Mouse (Mus musculus): ENCODE measurements around the gene Dip2b. TPM values are rescaled to one million over a fixed set of nuclear protein-coding genes. Genes with fewer than 3 reads are reported as not detected.

Dip2b gene
- polyA plus RNA-seq, 1 experiment from 2014 or later = 22.3 TPM

DNA sequence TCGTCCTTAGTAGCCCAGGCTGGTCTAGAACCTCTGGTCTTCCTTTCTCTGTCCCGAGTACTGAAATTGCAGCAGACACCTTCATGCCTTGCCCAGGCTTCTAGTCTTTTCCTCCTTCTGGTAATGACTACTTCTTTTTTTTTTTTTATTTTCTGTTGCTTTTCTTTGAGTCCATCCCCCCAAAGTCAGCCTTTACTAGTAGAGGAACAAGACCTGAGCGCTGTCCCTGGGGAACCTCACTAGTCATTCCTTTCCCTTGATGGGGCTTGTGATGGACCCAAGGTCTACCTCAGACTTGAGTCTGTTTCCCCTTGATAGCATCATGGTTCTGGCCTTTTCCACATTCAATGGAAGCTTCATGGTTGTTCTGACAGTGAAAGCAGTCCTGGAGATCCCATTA is 179.6 kb downstream of the Dip2b start:
- DNase-seq (ENCODE audit: low spot score, missing footprints) = no peak
- Histone ChIP-seq H3K4me1 (ENCODE audit: control insufficient read depth, insufficient read depth, low read length) (no peaks in the 10 kb centered on the region), H3K9ac (ENCODE audit: low read length) (no peak overlapping the region), H3K36me3 (ENCODE audit: control insufficient read depth, insufficient read depth, low read length) (peaks cover 4% of the 10 kb centered on the region; the same call in 1 of the 2 replicates), H3K27ac (ENCODE audit: low read depth, low read length) (no peak overlapping the region), H3K9me3 (ENCODE audit: control insufficient read depth, low read length) (peaks cover 2% of the 10 kb centered on the region; the same call in 1 of the 2 replicates), H3K4me2 (no peak overlapping the region), H3K4me3 (ENCODE audit: low read depth, low read length) (no peak overlapping the region), H3K27me3 (ENCODE audit: control insufficient read depth, insufficient read depth, low read length) (no peaks in the 10 kb centered on the region)
- ATAC-seq (ENCODE audit: low FRiP score) = no peak
- 91% methylated on average over 3 of the region's 3 CpGs for WGBS

DNA sequence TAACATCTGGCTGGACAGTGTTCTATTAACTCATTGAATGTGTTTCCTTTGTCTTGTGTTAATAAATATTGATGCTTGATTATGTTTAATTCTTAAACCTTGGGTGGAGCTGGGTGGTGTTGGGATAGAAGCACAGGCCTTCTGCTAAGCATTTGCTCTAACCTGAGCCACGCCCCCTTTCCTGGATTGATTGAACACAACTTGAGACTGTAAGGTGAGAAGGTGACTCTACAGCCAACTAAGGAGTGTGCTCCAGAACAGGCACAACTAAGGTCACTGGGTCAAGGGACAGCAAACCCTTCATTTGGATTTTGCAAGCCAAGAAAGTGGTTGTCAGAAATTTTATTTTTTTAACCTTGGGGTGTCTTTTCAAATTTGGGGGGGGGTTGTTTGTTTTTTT is 180.9 kb downstream of the Dip2b start:
- no peak for DNase-seq (ENCODE audit: low spot score, missing footprints)
- WGBS = 88% methylated on average over 1 of the region's 1 CpGs

DNA sequence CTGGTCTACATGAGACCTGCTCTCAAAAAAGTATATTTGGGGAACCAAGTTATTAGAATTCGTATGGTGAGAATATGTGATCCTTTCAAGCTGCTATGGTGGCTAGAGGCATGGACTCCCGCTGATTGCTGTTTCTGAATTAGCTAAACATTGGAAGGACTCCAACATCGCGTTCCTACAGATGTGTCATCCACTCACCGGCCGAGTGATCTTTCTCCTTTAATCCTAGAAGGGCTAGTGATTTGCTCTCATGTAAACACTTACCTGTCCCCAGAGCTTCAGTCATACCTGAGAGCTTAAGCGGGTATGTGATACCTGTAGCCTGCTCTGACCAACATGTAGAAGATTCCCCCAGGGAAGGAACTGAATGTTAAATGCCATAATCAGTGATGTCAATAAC is 182.5 kb downstream of the Dip2b start:
- no peak overlapping the region for H3K4me2 ChIP-seq
- H3K36me3 ChIP-seq (ENCODE audit: control insufficient read depth, insufficient read depth, low read length) = no peaks in the 10 kb centered on the region
- H3K9me3 ChIP-seq (ENCODE audit: control insufficient read depth, low read length) = peaks cover 4% of the 10 kb centered on the region; the same call in 1 of the 2 replicates
- no peaks in the 10 kb centered on the region for H3K4me1 ChIP-seq (ENCODE audit: control insufficient read depth, insufficient read depth, low read length)
- H3K27ac ChIP-seq (ENCODE audit: low read depth, low read length) = no peak overlapping the region
- no peak for ATAC-seq (ENCODE audit: low FRiP score)
- H3K9ac ChIP-seq (ENCODE audit: low read length) = no peak overlapping the region
- DNase-seq (ENCODE audit: low spot score, missing footprints) = no peak
- no peaks in the 10 kb centered on the region for H3K27me3 ChIP-seq (ENCODE audit: control insufficient read depth, insufficient read depth, low read length)
- 92% methylated on average over 7 of the region's 7 CpGs for WGBS
- H3K4me3 ChIP-seq (ENCODE audit: low read depth, low read length) = no peak overlapping the region

More for the DNA sequence above, 180.9 kb downstream of the Dip2b start:
- no peaks in the 10 kb centered on the region for H3K4me1 ChIP-seq (ENCODE audit: control insufficient read depth, insufficient read depth, low read length)
- no peak for ATAC-seq (ENCODE audit: low FRiP score)
- H3K27me3 ChIP-seq (ENCODE audit: control insufficient read depth, insufficient read depth, low read length) = no peaks in the 10 kb centered on the region
- no peaks in the 10 kb centered on the region for H3K36me3 ChIP-seq (ENCODE audit: control insufficient read depth, insufficient read depth, low read length)
- H3K9me3 ChIP-seq (ENCODE audit: control insufficient read depth, low read length) = peaks cover 4% of the 10 kb centered on the region; the same call in 1 of the 2 replicates
- H3K9ac ChIP-seq (ENCODE audit: low read length) = no peak overlapping the region
- H3K4me2 ChIP-seq = no peak overlapping the region
- no peak overlapping the region for H3K27ac ChIP-seq (ENCODE audit: low read depth, low read length)
- no peak overlapping the region for H3K4me3 ChIP-seq (ENCODE audit: low read depth, low read length)

DNA sequence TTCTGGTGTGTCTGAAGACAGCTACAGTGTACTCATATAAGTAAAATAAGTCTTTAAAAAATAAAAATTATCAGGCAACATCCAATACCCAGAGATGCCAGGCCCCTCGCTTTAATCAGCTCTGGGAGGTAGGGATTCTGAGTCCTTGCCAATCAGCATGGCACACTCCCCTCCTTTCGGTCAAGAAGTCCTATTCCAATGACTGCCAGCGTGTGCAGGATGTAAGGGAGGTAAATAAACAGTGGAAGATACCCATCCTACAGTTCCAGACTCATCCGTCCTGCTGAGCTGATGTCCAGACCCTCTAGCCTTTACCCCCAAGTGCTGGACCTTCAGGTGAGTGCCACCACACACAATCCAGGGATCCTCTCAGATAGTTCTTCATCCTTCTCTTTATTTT is 186.9 kb downstream of the Dip2b start:
- Histone ChIP-seq H3K9me3 (ENCODE audit: control insufficient read depth, low read length) (peaks cover 4% of the 10 kb centered on the region; the same call in 1 of the 2 replicates), H3K27ac (ENCODE audit: low read depth, low read length) (no peak overlapping the region), H3K4me3 (ENCODE audit: low read depth, low read length) (no peak overlapping the region), H3K27me3 (ENCODE audit: control insufficient read depth, insufficient read depth, low read length) (no peaks in the 10 kb centered on the region), H3K4me1 (ENCODE audit: control insufficient read depth, insufficient read depth, low read length) (peaks cover 9% of the 10 kb centered on the region), H3K4me2 (no peak overlapping the region), H3K9ac (ENCODE audit: low read length) (no peak overlapping the region), H3K36me3 (ENCODE audit: control insufficient read depth, insufficient read depth, low read length) (no peaks in the 10 kb centered on the region)
- ATAC-seq (ENCODE audit: low FRiP score) (no peak), DNase-seq (ENCODE audit: low spot score, missing footprints) (no peak)
- 97% methylated on average over 4 of the region's 4 CpGs for WGBS

DNA sequence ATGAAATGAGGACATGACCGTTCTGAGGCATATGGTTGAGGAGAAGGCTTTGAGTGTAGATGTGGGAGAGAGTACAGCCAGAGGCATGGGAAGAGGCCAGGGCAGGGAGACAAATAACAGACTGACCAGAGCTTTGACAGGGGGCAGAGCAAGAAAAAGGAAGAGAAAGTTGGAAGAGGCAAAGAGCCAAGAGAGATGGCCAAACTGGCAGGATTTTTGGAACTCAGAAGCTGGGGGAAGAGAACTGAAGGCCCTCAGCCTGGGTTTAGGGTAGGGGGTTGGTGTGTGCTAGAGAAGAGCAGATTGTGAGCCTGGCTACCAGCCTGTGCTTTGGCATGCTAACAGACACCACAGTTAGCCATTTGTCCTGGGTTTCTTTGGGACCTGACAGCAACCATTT is 187.4 kb downstream of the Dip2b start:
- no peak for ATAC-seq (ENCODE audit: low FRiP score)
- H3K4me2 ChIP-seq = no peak overlapping the region
- H3K4me3 ChIP-seq (ENCODE audit: low read depth, low read length) = no peak overlapping the region
- WGBS = 94% methylated on average over 1 of the region's 1 CpGs
- no peaks in the 10 kb centered on the region for H3K36me3 ChIP-seq (ENCODE audit: control insufficient read depth, insufficient read depth, low read length)
- no peak for DNase-seq (ENCODE audit: low spot score, missing footprints)
- H3K27me3 ChIP-seq (ENCODE audit: control insufficient read depth, insufficient read depth, low read length) = no peaks in the 10 kb centered on the region
- H3K9me3 ChIP-seq (ENCODE audit: control insufficient read depth, low read length) = peaks cover 4% of the 10 kb centered on the region; the same call in 1 of the 2 replicates
- no peak overlapping the region for H3K27ac ChIP-seq (ENCODE audit: low read depth, low read length)
- H3K9ac ChIP-seq (ENCODE audit: low read length) = no peak overlapping the region
- peaks cover 9% of the 10 kb centered on the region for H3K4me1 ChIP-seq (ENCODE audit: control insufficient read depth, insufficient read depth, low read length)

DNA sequence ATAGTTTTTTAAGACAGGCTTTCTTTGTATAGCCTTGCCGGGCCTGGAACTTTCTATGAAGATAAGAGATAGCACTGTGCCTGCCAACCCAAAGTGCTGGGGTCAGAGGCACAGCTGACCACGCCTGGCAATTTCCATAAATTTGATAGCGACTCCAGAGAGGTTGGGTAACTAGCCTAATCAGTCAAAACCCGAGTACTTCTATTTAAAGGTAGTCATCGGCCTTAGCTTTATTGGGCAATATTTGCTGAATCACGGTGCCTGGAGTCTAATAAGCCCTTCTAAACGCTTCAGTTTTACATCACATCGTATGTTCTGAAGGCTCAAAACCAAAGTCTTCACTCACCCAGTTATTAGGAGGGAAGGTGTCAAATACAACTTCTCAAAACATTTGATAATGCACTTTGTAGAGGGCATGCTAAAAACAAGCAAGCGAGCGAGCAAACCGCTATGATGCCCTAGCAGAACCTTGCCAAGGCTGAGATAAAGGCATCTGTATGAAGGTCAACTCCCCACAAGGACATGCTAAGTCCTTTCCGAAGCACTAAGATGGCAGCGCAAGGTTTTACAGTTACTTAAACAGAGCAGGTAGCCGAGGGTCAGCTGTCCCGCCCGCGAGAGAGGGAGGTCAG is 188.7 kb downstream of the Dip2b start:
- WGBS = 8% methylated on average over 17 of the region's 17 CpGs
- no peak for ATAC-seq (ENCODE audit: low FRiP score)
- H3K36me3 ChIP-seq (ENCODE audit: control insufficient read depth, insufficient read depth, low read length) = no peaks in the 10 kb centered on the region
- peak overlapping the region; percentile 98 for H3K27ac ChIP-seq (ENCODE audit: low read depth, low read length)
- peak overlapping the region; percentile 81 for H3K4me2 ChIP-seq
- peaks cover 4% of the 10 kb centered on the region; the same call in 1 of the 2 replicates for H3K9me3 ChIP-seq (ENCODE audit: control insufficient read depth, low read length)
- H3K4me3 ChIP-seq (ENCODE audit: low read depth, low read length) = peak overlapping the region; percentile 61
- no peak for DNase-seq (ENCODE audit: low spot score, missing footprints)
- no peaks in the 10 kb centered on the region for H3K27me3 ChIP-seq (ENCODE audit: control insufficient read depth, insufficient read depth, low read length)
- peak overlapping the region; percentile 92 for H3K9ac ChIP-seq (ENCODE audit: low read length)
- peaks cover 9% of the 10 kb centered on the region for H3K4me1 ChIP-seq (ENCODE audit: control insufficient read depth, insufficient read depth, low read length)

DNA sequence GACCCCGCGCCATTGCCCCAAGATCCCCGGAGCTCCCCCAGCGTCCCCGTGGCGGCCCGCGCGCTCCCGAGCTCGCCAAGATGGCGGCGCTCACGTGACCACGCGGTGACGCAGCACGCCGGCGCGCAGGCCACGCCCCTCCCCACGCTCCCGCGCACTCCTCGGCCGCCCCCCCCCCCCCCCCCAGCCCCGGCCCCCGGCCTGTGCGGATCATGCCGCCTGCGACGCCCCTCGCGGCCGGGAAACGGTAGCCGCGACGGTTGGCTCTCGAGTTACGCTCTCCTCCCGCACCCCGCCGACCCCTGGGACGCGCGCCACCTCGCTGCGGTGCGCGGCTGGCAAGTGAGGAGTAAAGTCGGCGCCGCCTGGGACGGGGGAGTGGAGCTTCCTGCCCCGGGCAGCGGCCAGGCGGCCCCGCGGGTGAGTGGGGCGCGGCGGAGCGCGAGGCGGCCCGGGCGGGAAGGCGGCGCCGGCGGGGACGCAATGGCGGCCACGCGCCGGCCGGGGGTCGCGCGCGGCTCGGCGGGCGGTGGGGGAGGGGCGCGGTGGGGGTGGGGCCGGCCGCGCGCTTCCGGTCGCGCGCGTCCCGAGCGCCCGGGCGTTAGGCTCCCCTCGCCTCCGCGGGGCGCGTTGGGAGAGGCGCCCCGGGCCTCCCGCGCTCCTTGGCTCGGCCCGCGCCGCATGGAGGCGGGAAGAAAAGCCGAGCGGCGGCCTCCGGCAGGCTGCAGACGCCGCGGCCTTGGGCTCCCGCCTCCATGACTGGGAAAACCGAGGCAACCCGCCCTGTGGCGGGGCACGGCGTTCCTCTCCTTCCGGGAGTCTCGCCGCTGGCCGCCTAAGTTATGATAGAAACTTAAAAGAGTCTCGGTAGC is 189.4 kb downstream of the Dip2b start, which contains the start of gene Atf1:
Gene Atf1, plus strand, starts transcription at position 157 of the 872 bp plus-strand sequence.
- Histone ChIP-seq H3K27ac (ENCODE audit: low read depth, low read length) (peak within 1 kb of the TSS; percentile 98), H3K4me1 (ENCODE audit: control insufficient read depth, insufficient read depth, low read length) (peaks cover 9% of the 10 kb centered on the region), H3K9me3 (ENCODE audit: control insufficient read depth, low read length) (0 out of 2 replicates have a peak, but pooled peaks cover 4% of the 10 kb centered on the region), H3K9ac (ENCODE audit: low read length) (peak within 1 kb of the TSS; percentile 92), H3K4me3 (ENCODE audit: low read depth, low read length) (peak within 1 kb of the TSS; percentile 61), H3K4me2 (peak within 1 kb of the TSS; percentile 81), H3K27me3 (ENCODE audit: control insufficient read depth, insufficient read depth, low read length) (no peaks in the 10 kb centered on the region), H3K36me3 (ENCODE audit: control insufficient read depth, insufficient read depth, low read length) (no peaks in the 10 kb centered on the region)
- DNase-seq (ENCODE audit: low spot score, missing footprints) (peak; percentile 99), ATAC-seq (ENCODE audit: low FRiP score) (peak; percentile 87)
- WGBS = 0% methylated on average over 56 of the region's 133 CpGs

DNA sequence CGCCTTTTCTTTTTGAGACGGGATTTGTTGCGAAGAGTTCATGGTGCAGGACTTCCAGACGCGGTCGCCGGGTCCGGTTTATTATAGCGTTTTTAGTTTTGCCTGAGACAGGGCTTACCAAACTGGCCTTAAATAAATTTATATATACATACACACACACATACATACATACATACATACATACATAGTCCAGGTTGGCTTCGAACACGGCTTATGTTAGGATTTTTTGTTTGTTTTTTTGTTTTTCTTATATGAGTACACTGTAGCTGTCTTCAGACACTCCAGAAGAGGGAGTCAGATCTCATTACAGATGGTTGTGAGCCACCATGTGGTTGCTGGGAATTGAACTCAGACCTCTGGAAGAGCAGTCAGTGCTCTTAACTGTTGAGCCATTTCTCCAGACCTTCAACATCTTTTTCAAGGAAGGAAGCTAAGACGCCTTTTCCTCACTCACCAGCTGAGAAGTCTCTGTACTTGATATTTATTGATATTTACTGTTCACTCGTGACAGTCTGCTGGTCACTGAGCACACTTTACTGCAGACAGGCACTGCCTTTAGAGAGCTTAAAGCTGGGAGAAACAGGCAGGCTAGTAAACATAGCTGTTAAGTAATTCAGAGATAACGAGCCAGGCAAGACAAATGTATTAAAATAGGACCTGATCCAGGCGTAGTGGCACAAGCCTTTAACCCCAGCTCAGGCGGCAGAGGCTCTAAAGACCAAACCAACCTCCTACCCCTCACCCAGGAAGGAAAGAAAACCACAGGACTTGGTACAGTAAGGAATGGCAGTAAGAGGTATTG is 190.3 kb downstream of the Dip2b start:
- H3K36me3 ChIP-seq (ENCODE audit: control insufficient read depth, insufficient read depth, low read length) = no peaks in the 10 kb centered on the region
- no peaks in the 10 kb centered on the region for H3K9me3 ChIP-seq (ENCODE audit: control insufficient read depth, low read length)
- peaks cover 9% of the 10 kb centered on the region for H3K4me1 ChIP-seq (ENCODE audit: control insufficient read depth, insufficient read depth, low read length)
- peak overlapping the region; percentile 98 for H3K27ac ChIP-seq (ENCODE audit: low read depth, low read length)
- WGBS = 22% methylated on average over 16 of the region's 16 CpGs
- peak; percentile 89 for DNase-seq (ENCODE audit: low spot score, missing footprints)
- ATAC-seq (ENCODE audit: low FRiP score) = peak; percentile 14
- no peaks in the 10 kb centered on the region for H3K27me3 ChIP-seq (ENCODE audit: control insufficient read depth, insufficient read depth, low read length)
- peak overlapping the region; percentile 92 for H3K9ac ChIP-seq (ENCODE audit: low read length)
- peak overlapping the region; percentile 81 for H3K4me2 ChIP-seq
- H3K4me3 ChIP-seq (ENCODE audit: low read depth, low read length) = peak overlapping the region; percentile 61

All from midbrain, embryonic 11.5 days (tissue).